Mouse (Mus musculus) T-helper 2 cell (primary cell): ENCODE measurements at regions not wholly inside any gene's neighbourhood (a gene's known extent, or its start where the extent isn't known, plus 50 kb on each side); places are given as distances from the start of the nearest gene placed in this dataset.

ENCODE experiments used
- in situ Hi-C: fragments of 300-600 bp; cut with MboI, MseI; formaldehyde crosslinking; loops from one replicate; pipeline ENCODE4 v1.15.1; 2025; ENCODE audit warnings: high pct_unique_total_duplicates

GRCm38 (mm10) chr10:117556851-117557542 lies 72.3 kb upstream of the Cpm start:
- in situ Hi-C loops, result no loop called here

DNA sequence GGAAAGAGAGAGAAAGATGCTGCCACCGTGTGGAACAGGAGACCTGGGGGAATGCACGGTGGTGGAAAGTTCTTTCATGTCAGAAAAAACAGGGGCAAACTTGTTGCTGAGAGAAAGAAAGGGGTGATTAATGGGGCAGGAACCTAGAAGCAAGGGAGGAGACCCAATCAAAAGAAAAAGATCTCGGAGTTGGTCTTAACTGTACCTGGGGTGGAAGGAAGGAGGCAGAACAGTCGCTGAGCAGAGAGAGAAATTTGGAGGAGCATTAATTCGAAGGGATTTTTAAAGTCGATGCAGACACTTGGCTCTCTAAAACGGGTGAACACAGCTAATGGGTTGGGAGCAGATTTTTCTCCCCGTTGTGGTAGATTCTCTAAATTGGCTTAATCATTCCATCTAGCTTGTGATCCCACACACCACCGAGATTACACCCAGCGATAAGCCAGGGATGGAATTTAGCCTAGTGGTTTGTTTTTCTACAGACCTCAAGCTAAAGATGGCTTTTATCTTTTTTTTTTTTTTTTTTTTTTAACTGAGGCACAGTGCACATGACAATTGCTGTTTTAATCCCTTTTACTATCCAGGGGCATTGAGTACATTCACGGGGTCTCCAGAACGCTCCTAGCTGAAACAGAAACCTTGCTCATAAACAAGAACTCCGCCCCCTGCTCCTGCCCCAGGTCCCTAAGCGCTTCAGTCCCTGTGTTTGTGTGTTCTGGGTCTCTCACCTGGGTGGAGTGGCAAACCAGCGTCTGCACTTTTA lies 73.1 kb upstream of the Cpm start:
- in situ Hi-C loops, result no loop called here

DNA sequence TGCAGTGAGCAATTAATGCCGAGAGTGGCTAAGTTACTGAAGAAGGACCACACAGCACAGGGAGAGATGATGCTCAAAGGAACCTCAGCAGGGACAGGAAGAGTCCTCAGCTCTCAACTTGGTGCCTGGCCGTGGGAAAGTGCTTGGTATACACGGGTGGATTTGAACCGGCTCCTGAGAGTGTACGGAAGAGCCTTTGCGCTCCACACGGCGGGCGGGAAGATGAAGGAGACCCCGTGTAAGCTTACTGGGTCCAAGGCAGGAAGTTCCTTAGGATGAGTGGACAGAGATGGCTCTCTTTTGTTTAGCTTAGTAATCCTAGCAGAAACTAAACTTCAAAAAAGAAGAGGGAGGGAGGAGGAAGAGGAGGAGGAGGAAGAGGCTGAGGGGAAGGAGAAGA lies 73.8 kb upstream of the Cpm start:
- in situ Hi-C loops, result no loop called here

GRCm38 (mm10) chr10:117555044-117555443 lies 74.3 kb upstream of the Cpm start:
- in situ Hi-C loops, result no loop called here

GRCm38 (mm10) chr10:117554533-117554932 lies 74.8 kb upstream of the Cpm start:
- in situ Hi-C loops, result no loop called here

- in situ Hi-C loops, result no loop called here
Measured at GRCm38 (mm10) chr10:117553211-117554186, 75.8 kb upstream of the Cpm start.

DNA sequence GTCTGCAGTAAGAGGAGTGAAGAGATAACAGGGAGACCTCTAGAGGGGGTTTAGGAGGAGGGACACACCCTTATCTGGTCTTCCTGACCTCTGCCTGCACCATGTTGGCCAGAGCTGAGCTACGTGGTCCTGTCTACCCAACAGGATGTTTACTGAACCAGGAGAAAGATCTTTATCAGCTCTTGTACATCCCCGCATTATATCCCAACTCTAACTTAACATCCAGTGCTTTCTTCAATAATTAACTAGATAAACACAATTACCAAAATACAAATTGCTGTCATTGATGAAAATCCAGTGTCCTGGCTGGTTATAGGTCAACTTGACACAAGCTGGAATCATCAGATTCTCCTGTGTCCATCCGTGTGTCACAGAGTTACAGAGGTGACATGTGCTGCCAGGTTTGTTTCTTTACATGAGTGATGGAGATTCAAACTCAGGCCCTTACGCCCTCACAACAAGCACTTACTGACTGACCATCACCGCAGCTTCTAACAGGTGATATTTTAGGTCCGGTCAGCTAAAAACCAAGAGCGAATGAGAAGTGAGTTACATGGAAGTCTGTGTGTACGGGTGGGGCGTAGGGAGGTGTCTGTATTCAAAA lies 77.1 kb upstream of the Cpm start:
- in situ Hi-C loops, result no loop called here

- in situ Hi-C loops, result no loop called here
Measured at GRCm38 (mm10) chr10:117551234-117552048, 77.9 kb upstream of the Cpm start.

- in situ Hi-C loops, result no loop called here
Measured at GRCm38 (mm10) chr10:117549854-117550605, 79.3 kb upstream of the Cpm start.

GRCm38 (mm10) chr10:117549506-117549830 lies 79.8 kb upstream of the Cpm start:
- in situ Hi-C loops, result no loop called here

- in situ Hi-C loops, result no loop called here
Measured at GRCm38 (mm10) chr10:117548775-117549505, 80.4 kb upstream of the Cpm start.

- in situ Hi-C loops, result no loop called here
Measured at GRCm38 (mm10) chr10:117548262-117548661, 81.0 kb upstream of the Cpm start.

DNA sequence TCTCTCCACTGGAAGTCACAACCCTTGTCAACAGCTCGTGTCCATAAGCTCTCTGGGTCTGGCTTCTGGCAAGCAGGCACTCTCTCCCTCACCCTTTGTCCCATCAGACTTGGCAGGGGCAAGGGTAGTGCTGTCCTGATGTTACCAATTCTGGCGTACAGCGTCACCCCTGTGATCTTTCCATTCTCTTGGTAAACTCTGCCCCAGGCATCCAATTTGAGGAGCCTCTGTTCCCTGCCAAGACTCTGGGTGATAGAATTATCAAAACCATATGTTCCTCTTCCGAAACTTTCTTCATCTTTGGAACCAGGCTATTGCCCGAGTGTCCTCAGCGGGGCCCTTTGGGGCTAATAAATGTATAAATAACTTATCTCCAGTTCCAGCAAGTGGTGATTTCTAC lies 82.0 kb upstream of the Cpm start:
- in situ Hi-C loops, result no loop called here

DNA sequence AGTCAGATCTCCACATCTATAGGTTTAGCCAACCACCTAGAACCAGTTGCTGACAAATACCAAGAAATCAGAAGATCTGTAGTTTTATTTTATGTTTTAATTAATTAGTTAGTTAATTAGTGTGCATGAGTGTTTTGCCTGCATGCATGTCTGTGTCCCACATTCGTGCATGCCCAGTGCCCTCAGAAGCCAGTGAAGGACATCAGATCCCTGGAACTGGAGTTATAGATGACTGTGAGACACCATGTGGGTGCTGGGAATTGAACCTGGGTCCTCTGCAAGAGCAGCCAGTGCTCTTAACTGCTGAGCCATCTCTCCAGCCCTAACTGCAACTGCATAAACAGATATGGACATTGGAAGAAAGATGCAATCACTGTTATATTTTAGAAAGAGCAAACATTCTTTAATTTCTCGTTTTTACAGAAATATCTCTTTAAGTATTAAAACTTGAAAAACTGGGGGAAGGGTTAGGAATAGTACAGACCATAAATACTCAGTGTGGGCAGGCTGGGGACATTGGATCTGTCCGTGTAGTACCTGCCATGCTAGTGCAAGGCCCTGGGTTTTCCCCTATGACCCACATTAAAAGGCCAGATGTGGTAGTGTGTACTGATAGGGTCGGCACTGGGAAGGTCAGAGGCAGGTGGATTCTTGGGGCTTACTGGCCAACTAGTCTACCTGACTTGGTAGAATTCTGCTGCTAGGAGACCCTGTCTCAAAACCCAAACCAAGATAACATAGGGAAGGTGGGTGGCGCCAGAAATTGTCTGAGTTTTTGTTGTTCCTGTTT lies 83.3 kb upstream of the Cpm start:
- in situ Hi-C loops, result no loop called here

- in situ Hi-C loops, result no loop called here
Measured at GRCm38 (mm10) chr10:117544680-117545546, 84.4 kb upstream of the Cpm start.

DNA sequence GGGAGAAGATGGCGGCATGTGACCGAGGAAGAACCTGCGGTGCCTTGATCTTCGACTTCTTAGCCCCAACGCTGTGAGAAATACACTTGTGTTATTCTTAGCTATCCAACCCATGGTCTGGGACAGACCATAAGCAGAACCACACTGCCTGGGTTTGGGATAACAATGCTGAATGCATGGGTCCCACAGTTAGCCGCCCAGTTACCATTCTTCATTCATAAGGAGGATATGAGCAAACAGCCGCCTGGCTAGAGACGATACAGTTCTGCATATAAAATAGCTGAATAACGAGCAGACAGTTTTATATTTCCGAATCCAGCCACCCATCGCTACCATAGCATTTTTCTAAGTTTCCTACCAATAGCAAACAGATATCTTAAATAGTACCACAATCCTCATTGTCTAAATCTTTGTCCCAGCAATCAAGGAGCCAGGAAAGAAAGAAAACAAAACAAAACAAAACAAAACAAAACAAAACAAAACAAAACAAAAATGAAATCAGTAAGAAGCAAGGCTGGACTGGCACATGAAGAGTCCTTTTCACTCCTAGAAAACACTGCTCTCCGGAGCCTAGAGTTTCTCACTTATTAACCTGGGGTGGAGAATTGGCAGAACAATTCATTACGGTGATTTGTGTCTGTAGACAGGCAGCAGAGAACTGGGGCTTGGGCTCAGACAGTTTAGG lies 85.2 kb upstream of the Cpm start:
- in situ Hi-C loops, result no loop called here

DNA sequence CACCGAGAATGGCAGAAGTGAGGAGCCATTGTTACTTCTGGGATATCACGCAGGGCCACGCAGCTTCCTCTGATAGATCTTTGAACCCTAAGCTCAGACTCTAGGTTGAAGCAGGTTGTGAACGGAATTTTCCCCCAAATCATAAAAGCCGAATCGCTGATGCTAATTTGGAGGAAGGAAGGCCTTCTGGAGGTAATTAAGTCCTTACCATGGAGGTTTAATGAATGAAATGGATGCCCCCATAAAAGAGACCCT lies 85.7 kb upstream of the Cpm start:
- in situ Hi-C loops, result no loop called here
